Mouse (Mus musculus) heart, adult 2 months (tissue): ENCODE results near the gene Tspan33. TPM values are rescaled to one million over a fixed set of nuclear protein-coding genes. Genes with fewer than 3 reads are reported as not detected.

Experiments used
- DNase-seq, 2 experiments: peaks; one replicate each; pipeline ENCODE4 v3.0.0; 2021
- H3K27ac ChIP-seq: fragments of 200-600 bp; 2 replicates; pipeline ENCODE4 v1.8.1; 2022
- H3K27me3 ChIP-seq: fragments of 200-500 bp; 2 replicates; pipeline ENCODE4 v1.6.1; 2012; ENCODE audit warnings: mild to moderate bottlenecking, low read length, inconsistent platforms, mixed read lengths; ENCODE audit not compliant: control insufficient read depth, insufficient read depth
- H3K36me3 ChIP-seq: fragments of 200-500 bp; 2 replicates; pipeline ENCODE4 v1.6.1; 2012; ENCODE audit warnings: low read length, inconsistent platforms; ENCODE audit not compliant: control insufficient read depth, insufficient read depth
- H3K4me1 ChIP-seq: fragments of 200-500 bp; 2 replicates; pipeline ENCODE4 v1.6.1; 2011; ENCODE audit warnings: low read length; ENCODE audit not compliant: control insufficient read depth, insufficient read depth
- H3K4me3 ChIP-seq: fragments of 200-600 bp; 2 replicates; pipeline ENCODE4 v1.8.1; 2022
- H3K79me2 ChIP-seq: fragments of 200-500 bp; replicated peaks from 2 replicates; pipeline ENCODE4 v1.6.1; 2012; ENCODE audit warnings: mild to moderate bottlenecking, inconsistent platforms, low read length, moderate library complexity, mixed read lengths; ENCODE audit not compliant: control insufficient read depth, insufficient read depth
- H3K9ac ChIP-seq: fragments of 200-500 bp; 2 replicates; pipeline ENCODE4 v1.6.1; 2012; ENCODE audit warnings: low read depth, mild to moderate bottlenecking, control low read depth, inconsistent platforms, low read length, mixed read lengths
- CTCF ChIP-seq: fragments of 200-600 bp; IDR thresholded peaks from 2 replicates; pipeline ENCODE4 v1.8.1; 2022; ENCODE audit warnings: antibody characterized with exemption, mild to moderate bottlenecking, moderate library complexity
- EP300 ChIP-seq: fragments of 200-500 bp; IDR thresholded peaks from 2 replicates; pipeline ENCODE4 v1.6.1; 2011; ENCODE audit warnings: low read depth, low read length, control low read depth; ENCODE audit not compliant: insufficient read depth
- POLR2A ChIP-seq: fragments of 200-500 bp; IDR thresholded peaks from 2 replicates; pipeline ENCODE4 v1.6.1; 2011; ENCODE audit warnings: mild to moderate bottlenecking, low read depth, low read length, control low read depth; ENCODE audit not compliant: insufficient read depth
- WGBS: fragments of 180-500 bp; shearing (Covaris S2); methylation state at CpG from one replicate; pipeline ENCODE4 v1.1.7; 2018; 5-methylcytosine and 5-hydroxymethylcytosine counted together
- intact Hi-C: fragments of 180-260 bp; cut with DNase I; formaldehyde crosslinking; loops from one replicate; pipeline ENCODE4 v1.15.1; 2025
- polyA plus RNA-seq: library from polyadenylated mRNA; depleted of rRNA; stranded (reverse); fragments of >200 nt; gene quantifications from 2 replicates; pipeline ENCODE4 v1.2.3, GENCODE M21; 2012
- total RNA-seq, 2 experiments: library from RNA; stranded (reverse); gene quantifications; 2 replicates each; pipeline ENCODE4 v1.2.3; 2021

Tspan33 gene
- total and polyA plus RNA-seq, 3 experiments, result 2.2 to 2.7 (median 2.5) TPM

DNA sequence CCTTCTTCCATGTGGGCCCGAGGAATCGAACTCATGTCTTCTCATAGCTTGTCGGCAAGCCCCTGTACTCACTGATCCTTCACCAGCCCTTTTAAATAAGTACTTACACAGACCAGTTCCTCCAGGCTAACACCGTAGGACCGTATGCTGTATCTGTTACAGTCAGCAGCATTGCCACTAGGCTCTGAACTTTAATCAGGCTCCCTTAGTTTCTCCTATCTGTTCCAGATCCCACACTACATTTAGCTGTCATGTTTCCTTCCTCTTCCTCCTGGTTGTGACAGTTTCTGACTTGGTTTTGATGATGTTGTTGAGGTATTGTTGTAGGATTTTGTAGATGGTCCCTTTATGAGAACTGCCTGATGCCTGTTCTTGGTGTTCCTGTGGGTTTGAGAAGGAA, 10.1 kb downstream of the Tspan33 start:
- Histone ChIP-seq H3K4me1 (no peaks in the 10 kb centered on the region), H3K4me3 (no peak overlapping the region), H3K36me3 (no peaks in the 10 kb centered on the region), H3K27ac (no peak overlapping the region), H3K27me3 (no peaks in the 10 kb centered on the region), H3K9ac (no peak overlapping the region), H3K79me2 (no peaks in the 10 kb centered on the region)
- WGBS, result 86% methylated on average over 5 of the region's 5 CpGs
- DNase-seq, result no peak
- TF ChIP-seq EP300 (no peak), CTCF (no peak), POLR2A (no peak)
- intact Hi-C loops, result no loop called here

DNA sequence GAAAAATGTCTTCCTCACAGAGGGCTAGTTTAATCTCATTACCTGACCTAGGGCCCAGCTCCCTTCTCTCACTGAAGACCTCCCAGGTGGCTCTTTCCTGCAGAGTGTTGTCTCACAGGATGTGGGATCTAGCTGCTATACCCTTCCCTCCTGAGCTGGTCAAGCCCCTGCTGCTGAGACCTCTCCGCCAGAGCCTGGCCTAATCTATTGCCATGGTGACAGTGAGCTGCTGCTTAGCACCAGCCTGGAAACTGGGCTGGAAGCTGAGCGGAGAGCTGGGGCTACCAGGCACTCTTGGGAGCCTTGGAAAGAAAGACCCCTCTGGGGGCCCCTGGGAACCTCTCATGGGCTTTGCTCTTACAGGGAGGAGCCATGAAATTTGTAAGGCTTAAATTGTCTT, 13.9 kb downstream of the Tspan33 start:
- WGBS, result 61% methylated on average over 2 of the region's 2 CpGs
- intact Hi-C loops, result no loop called here
- H3K79me2 ChIP-seq, result no peaks in the 10 kb centered on the region
- no peaks in the 10 kb centered on the region for H3K27me3 ChIP-seq
- no peak overlapping the region for H3K4me3 ChIP-seq
- no peak overlapping the region for H3K9ac ChIP-seq
- no peaks in the 10 kb centered on the region; the same call in 1 of the 2 replicates for H3K4me1 ChIP-seq
- no peak for DNase-seq
- TF ChIP-seq EP300, result no peak
- no peak for TF ChIP-seq CTCF
- no peak for TF ChIP-seq POLR2A
- no peak overlapping the region for H3K27ac ChIP-seq
- no peaks in the 10 kb centered on the region for H3K36me3 ChIP-seq

DNA sequence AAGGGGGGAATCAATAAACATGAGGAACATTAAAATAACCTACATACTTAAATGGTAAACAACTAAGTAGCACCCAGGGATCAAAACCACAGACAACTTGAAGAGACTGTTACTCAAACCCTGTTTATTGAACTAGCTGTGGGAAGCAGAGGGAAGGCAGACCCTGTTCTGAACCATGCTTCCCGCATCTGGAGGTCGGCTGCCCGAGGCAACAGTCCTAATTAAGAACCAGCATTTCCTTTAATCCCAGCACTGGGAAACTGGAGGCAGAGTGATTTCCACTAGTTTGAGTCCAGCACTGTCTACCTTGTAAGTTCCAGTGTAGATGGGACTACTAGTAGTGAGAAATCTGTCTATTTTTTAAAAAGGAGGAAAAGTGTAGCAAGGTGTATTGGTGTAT, 17.3 kb downstream of the Tspan33 start:
- Histone ChIP-seq H3K9ac (no peak overlapping the region), H3K4me3 (no peak overlapping the region), H3K79me2 (no peaks in the 10 kb centered on the region), H3K27ac (no peak overlapping the region), H3K4me1 (no peaks in the 10 kb centered on the region; the same call in 1 of the 2 replicates), H3K27me3 (no peaks in the 10 kb centered on the region), H3K36me3 (no peaks in the 10 kb centered on the region)
- TF ChIP-seq POLR2A (no peak), CTCF (no peak), EP300 (no peak)
- no peak for DNase-seq
- intact Hi-C loops, result loop anchor here (5.0 kb wide), 1 partner anchor 371 kb away; no protein-coding TSS in a partner anchor
- 77% methylated on average over 3 of the region's 3 CpGs for WGBS

DNA sequence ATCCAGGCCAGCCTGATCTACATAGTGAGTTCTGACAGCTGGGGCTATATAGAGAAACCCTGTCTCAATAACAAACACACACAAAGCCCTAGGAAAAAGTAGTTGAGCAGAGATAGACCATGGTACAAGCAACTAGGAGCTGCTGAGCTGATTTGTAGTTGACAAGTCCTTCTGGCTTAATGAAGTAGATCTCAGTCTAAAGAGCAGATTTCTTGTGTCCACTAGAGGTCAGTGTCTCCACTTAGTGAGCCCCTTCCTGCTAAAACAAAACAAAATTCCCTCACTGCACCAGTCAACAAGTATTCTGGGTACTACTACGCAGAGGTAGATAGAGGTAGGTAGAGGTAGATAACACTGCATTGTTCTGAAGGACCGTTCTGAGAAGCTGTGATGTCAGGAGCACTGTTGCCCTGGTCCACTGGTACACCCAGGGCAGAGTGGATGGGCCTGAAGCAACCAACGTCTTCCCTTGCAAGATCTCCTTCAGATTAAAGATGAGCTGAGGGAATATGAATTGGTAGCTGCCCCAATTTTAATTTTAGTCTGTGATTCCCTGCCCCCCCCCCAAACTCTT, 18.1 kb downstream of the Tspan33 start:
- H3K27me3 ChIP-seq, result no peaks in the 10 kb centered on the region
- H3K27ac ChIP-seq, result no peak overlapping the region
- H3K9ac ChIP-seq, result no peak overlapping the region
- no peak for DNase-seq
- no peak overlapping the region for H3K4me3 ChIP-seq
- H3K79me2 ChIP-seq, result no peaks in the 10 kb centered on the region
- no peaks in the 10 kb centered on the region for H3K36me3 ChIP-seq
- H3K4me1 ChIP-seq, result no peaks in the 10 kb centered on the region; the same call in 1 of the 2 replicates
- TF ChIP-seq EP300 (no peak), CTCF (peak; percentile 94)
- WGBS, result 41% methylated on average over 3 of the region's 3 CpGs
- intact Hi-C loops, result loop anchor here (1.0 to 5.0 kb wide), 3 partner anchors 46 to 370 kb away; no protein-coding TSS in a partner anchor

DNA sequence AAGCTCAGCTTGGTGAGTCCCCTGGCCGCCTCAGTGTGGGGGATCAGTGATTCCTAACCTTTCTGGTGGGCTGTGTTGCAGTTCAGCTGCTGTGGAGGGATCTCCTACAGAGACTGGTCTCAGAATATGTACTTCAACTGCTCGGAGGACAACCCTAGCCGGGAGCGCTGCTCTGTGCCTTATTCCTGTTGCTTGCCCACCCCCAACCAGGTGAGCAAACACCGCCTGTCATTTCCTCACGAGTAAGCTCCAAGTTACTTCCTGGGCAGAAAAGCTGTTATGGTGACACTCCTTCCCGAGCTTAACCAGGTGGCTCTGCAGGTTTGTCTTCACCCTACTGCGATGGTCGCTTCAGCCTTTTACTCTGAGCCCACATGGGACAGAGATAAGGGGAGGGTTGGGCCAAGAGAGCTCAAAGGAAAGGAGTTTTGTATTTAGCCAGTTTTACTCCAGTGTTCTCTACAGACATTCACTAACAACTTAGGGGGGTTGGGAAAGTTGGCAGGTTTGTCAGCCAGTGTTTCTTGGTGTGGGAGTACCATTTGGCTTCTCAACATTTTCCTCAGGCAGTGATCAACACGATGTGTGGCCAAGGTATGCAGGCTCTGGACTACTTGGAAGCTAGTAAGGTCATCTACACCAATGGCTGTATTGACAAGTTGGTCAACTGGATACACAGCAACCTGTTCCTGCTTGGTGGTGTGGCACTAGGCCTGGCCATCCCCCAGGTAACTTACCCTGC, 22.8 kb downstream of the Tspan33 start:
- intact Hi-C loops, result no loop called here
- H3K27me3 ChIP-seq, result no peaks in the 10 kb centered on the region
- 62% methylated on average over 10 of the region's 10 CpGs for WGBS

DNA sequence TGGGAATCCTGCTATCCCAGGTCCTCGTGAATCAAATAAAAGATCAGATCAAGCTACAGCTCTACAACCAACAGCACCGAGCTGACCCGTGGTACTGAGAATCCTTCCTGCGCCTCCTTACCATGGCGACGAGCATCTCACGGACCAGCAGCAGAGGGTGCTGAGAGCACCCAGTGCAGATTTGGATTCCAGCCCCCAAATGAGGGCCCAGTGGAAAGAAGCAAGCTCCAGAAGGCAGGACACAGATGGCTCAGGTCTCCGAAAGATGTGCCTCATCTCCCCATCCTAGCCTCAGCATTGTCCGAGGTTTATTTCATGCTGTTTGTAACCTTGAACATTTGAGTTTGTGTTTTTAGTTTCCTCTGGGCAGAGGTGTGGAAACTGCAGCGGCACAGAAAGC, 23.5 kb downstream of the Tspan33 start:
- intact Hi-C loops, result no loop called here
- TF ChIP-seq POLR2A (no peak), CTCF (no peak), EP300 (no peak)
- no peaks in the 10 kb centered on the region for H3K36me3 ChIP-seq
- no peak for DNase-seq
- no peaks in the 10 kb centered on the region for H3K79me2 ChIP-seq
- whole genome bisulfite sequencing, result 57% methylated on average over 10 of the region's 10 CpGs
- H3K9ac ChIP-seq, result no peak overlapping the region
- H3K27ac ChIP-seq, result no peak overlapping the region
- H3K4me3 ChIP-seq, result no peak overlapping the region
- no peaks in the 10 kb centered on the region for H3K4me1 ChIP-seq
- no peaks in the 10 kb centered on the region for H3K27me3 ChIP-seq

More for the DNA sequence above, 22.8 kb downstream of the Tspan33 start:
- H3K27ac ChIP-seq, result no peak overlapping the region
- no peak overlapping the region for H3K4me3 ChIP-seq
- H3K36me3 ChIP-seq, result no peaks in the 10 kb centered on the region
- DNase-seq, result no peak
- H3K79me2 ChIP-seq, result no peaks in the 10 kb centered on the region
- H3K9ac ChIP-seq, result no peak overlapping the region
- TF ChIP-seq POLR2A, result no peak
- TF ChIP-seq EP300, result no peak
- no peak for TF ChIP-seq CTCF
- no peaks in the 10 kb centered on the region; the same call in 1 of the 2 replicates for H3K4me1 ChIP-seq
